Mouse (Mus musculus) brain, embryonic 14.5 days (tissue): ENCODE data around the gene Gpc6. TPM values are rescaled to one million over a fixed set of nuclear protein-coding genes. Genes with fewer than 3 reads are reported as not detected.

Experiments
- DNase-seq: peaks from one replicate; pipeline ENCODE4 v3.0.0-alpha.2; 2011; ENCODE audit warnings: low read depth
- CTCF ChIP-seq: fragments of 200-500 bp; IDR thresholded peaks from 2 replicates; pipeline ENCODE4 v1.5.1; 2012; ENCODE audit warnings: inconsistent platforms, mild to moderate bottlenecking, moderate library complexity, borderline replicate concordance; ENCODE audit not compliant: insufficient read depth, insufficient read length; ENCODE audit errors: extremely low read depth
- POLR2A ChIP-seq: fragments of 200-500 bp; IDR thresholded peaks from 2 replicates; pipeline ENCODE4 v1.6.1; 2012; ENCODE audit warnings: mild to moderate bottlenecking, inconsistent platforms, borderline replicate concordance; ENCODE audit not compliant: poor library complexity, insufficient read depth, insufficient read length, severe bottlenecking; ENCODE audit errors: extremely low read depth
- polyA plus RNA-seq: library from polyadenylated mRNA; depleted of rRNA; stranded (reverse); fragments of >200 nt; gene quantifications from 2 replicates; pipeline ENCODE4 v1.2.3, GENCODE M21; 2012

Gene Gpc6
- polyA plus RNA-seq, 1 experiment, result 10.7 TPM

DNA sequence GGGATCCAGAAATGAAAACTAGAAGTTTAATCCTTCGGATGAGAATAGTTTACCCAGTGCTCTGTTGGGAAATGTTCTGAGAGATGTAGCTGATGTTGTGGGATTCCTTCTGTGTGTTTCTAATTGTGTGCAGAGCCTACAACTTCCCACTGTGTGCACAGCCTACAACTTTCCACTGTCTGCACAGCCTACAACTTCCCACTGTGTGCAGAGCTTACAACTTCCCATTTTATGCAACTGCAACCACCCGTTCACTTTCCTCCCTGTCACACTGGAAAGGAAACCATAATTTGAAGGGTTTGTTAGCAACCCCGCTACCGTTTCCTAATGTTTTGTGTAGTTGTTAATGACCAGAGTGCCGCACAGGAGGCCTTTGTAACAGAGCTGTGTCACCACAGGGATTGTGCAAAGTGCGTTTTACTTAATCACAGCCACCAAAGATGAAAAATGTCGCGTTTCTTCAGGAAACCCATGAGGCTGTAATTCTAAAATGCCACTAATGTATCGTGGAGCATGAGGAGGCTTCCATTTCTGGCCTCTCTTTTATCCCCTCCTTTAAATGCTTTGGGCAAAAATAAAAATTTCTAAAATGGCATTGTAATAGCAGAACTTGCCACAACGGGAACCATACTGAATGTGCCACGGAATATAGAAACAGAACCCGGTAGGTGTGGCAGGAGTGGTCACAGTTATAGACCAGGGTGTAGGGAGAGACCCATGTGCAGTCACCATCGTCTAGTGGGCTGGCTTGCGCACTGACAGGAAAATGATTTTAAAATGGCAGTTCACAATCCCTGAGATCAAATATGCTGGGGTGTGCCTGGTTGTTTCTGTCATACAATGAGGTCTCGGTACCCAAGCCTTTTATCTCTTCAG is 853.7 kb downstream of the Gpc6 start:
- peak; percentile 54 for DNase-seq
- TF ChIP-seq POLR2A (no peak), CTCF (no peak)

DNA sequence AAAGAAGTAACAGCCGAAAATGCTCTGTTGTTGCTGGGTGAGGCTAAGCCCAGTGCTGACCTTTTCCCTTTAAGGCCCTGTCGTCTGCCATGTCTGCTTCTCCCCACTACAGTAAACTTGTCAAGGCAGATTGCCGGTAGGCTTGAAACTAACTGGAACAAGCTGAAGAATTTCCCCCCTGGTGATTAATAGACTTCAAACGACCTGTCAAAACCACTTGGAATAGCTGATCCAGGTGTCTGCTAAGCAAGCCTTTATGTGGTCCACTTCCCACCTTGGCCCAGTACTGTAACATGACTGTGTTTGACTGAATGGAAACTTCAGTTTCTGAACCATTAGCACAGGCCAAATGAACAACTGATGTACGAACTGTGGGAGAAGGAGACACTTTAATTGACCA is 856.6 kb downstream of the Gpc6 start:
- TF ChIP-seq CTCF (no peak), POLR2A (no peak)
- no peak for DNase-seq

DNA sequence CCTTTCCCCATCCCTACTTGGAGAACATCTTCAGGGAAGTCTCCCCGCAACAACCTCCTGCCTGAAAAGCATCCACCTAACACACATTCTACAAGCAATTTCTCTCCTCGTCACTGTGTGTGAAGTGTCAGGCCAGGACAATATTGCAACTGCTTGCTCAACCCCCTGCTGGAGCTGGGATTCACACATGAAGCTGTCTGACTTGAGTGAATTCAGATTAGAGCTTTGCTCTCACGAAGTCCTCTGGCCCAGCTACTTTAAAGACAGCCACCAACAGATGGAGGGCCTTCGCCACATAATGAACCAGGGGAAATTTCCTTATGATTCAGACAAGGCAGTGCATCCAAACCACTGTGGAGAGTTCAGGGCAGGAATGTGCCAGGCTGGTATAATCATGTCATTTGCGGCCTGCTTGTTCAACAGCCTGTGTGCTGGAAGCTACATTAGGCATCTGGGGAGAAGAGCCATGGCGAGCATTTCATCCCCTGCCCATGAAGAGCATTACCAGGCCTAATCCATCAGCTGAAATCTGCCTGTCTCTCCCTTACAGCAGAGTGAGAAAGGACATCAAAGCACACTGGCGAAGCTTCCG is 858.7 kb downstream of the Gpc6 start:
- DNase-seq, result peak; percentile 59
- TF ChIP-seq POLR2A (no peak), CTCF (no peak)

DNA sequence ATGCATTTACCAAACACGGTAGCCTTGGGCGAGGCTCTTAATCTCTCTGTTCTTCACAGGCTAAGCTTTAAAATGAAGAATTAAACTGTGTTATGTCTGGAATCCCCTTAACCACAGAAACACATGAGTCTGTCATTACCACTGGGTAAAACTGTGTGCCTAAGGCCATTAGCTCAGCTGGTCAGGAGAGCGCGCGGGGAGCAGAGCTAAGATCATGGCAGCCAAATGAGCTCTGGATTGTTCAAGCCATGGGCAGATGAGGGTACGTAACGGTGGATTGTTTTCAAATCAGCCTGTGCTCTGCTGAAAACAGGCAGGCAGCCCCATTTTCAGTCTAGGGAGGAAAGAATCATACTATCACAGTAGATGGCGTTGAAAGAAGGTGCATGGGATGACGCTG is 859.8 kb downstream of the Gpc6 start:
- TF ChIP-seq POLR2A (no peak), CTCF (no peak)
- DNase-seq, result peak; percentile 34

DNA sequence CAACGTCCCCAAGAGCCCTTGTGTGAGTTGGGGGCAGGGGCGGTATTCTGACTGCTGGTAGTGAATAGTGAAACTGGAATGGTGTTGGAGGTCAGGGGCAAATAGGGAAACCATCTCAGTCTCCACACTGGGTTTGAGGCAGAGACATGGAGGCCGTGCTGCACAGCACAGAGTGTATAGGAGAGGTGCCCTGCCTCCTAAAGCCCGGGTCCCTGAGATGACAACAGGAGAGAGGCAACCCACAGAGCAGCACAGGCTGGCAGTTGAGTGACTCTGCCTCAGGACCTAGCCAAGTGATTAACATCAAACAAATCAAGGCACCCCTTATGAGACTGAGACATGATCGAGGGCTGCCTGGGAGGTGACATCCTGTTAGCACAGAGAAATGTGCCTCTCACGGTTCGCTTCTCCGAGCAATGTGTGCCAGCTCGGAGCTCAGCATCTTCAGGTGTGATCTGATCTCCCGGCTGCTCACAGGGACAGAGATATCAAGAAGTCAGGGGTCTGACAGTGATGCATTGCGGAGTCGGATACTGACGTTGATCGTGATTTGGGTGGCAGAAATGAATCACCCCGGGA is 860.5 kb downstream of the Gpc6 start:
- DNase-seq, result no peak
- no peak for TF ChIP-seq POLR2A
- no peak for TF ChIP-seq CTCF

DNA sequence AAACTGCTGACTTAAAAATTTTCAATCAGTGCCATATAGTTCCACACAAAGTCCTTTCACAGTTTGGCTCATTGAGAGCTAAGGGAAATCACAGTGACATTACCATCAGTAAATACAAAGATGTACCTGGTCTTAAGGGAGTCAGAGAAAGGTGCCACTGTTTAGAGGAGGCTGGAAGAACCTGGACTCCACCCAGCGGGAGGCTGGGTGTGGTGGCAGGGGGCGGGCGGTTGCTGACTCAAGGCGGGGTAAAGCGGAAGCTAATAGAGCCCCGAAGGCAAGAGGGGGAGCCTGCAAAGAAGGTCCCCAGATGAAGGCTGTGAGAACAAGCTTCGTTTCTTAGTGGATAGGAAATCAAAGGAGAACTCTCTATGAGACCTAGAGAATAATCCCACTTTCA is 861.5 kb downstream of the Gpc6 start:
- DNase-seq, result no peak
- TF ChIP-seq POLR2A (no peak), CTCF (no peak)

DNA sequence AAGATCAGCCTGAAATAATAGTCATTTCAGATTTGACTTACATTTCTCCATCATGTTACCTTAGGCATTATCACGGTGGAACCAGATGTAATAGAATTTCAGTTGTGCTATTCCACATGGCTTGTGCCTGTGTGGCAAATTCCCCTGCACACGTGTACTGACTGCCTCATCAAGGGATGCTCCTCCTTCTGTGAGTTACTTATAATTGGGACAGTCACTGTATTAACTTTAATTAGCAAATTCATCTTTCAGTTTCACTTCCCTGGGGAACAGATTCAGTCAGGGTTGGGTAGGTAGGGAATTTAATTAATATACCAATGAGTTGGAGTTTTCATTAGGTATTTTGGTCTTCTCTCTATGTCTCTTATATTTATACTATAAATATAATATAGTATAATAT is 869.8 kb downstream of the Gpc6 start:
- peak; percentile 37 for DNase-seq
- no peak for TF ChIP-seq CTCF
- no peak for TF ChIP-seq POLR2A

DNA sequence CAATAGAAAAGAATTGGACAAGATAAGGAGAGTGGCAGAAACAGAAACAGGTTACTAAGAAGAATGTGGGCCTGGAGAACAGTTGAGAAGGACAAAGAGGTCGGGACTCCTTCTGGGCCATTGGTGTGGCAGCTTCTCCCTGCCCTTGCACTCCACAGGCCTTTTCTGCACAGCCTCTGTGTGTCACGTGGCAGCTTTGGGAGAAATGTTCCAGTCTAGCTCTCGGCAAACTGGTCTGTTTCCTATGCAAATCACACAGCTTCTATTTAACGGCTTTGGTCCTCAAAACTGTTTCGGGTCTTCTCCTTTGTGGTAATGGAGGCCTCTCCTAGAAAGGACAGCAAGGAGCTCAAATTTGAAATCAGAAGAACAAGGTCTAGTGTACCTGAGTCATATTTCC is 871.5 kb downstream of the Gpc6 start:
- no peak for DNase-seq
- TF ChIP-seq CTCF, result no peak
- no peak for TF ChIP-seq POLR2A

DNA sequence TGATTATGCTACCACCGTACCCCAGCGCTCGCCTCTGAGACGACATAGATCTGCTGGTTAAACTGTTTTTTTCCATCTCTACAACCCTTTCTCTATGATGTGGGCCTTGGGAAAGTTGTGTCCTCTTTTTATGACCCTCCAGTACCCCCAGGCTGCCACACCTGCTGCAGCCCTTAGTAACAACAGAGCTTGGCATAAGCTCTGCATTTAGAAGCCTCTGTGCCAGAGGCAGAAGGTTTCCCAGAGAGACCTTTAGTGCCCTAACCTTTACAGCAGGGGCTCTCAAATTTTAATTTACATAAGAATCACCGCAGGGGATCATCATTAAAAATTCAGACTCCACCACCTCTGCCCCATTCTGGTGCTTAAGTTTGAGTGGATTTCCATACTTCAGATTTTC is 875.3 kb downstream of the Gpc6 start:
- DNase-seq, result no peak
- TF ChIP-seq POLR2A, result no peak
- no peak for TF ChIP-seq CTCF

DNA sequence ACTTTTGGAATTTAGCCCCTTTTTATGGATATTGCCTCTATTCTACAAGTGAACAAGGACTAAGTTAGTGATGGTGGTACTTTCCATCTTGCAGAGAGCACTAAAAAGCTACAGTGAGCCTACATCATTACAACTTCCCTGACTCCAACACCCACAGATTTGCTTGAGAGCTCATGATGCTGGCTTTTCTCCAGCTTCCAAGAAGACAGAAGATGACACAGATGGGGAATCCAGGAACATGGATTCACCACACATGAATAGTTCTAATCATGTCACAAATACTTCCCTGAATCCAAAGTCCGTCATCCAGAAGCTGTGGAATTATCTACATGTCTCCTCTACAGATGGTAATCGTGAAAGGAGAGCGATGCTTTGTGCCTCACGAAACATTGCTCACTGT is 882.7 kb downstream of the Gpc6 start:
- DNase-seq, result no peak
- TF ChIP-seq POLR2A, result no peak
- no peak for TF ChIP-seq CTCF

DNA sequence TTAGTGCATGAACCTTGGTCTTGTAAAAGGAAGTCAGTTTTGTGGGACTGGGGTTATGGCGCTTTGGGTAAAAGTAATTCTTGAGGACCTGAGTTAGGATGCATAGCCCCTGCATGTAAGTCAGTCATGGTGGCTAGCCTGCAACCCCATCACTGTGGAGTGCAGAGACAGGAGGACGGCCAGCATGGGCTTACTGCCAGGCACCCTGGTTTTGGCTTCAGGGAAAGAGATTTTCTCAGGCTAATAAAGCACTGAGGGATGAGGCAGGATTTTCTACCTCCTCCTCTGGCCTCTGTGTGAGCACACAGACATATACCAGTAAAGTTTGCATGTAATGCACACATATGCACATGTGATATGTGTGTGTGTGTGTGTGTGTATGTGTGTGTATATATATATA is 883.2 kb downstream of the Gpc6 start:
- TF ChIP-seq POLR2A (no peak), CTCF (no peak)
- no peak for DNase-seq
